8 mouse cellular contexts compared by ENCODE assay signal in the genomic region with DNA sequence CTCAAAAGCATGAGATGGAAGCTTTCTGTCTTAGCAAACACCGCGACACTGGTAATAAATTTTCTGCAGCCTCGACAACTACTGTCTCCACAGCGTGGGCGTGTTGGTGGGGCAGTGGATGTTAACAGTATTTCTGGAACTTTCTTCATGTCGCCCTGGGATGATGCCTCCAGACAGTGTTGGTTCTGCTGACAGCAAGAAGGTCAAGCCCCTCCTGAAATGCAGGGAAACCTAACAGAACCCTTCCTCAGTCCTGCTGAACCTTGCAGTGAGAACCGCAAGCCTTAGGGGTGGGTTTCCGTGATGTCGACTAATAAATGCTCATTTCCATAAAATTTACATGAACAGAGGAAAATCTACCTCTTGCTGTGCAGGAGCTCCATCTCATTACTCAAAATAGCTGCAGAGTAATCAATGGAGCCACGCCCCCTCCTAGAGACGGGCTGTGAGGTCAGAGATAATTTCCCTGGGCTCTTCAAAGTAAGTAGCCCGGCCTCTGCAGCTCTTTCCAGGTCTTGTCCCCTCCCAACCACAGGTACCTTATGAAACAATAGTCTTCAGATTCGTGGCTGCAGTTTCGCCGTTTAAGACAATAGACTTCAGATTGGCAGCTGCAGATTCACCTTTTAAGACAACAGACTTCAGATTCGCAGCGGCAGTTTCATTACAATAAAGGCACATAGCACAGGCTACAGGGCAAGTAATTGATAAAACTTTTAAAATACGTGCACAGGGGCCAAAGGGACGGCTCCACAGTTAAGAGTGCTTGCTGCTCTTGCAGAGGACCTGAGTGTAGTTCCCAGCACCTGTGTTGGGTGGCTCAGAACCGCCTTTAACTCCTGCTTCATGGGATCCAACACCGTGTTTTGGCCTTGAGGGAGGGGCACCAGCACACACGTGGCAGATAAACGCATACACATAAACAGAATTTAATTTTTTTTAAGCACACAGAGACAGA.
A peak's percentile ranks its signal among the peaks of the same experiment; 100 is the strongest.
DNase-seq lines count a peak whose midpoint lies in the region; ATAC-seq and TF ChIP-seq lines count a peak whose summit lies in the region.

No protein-coding gene starts in this region.

- no peak for TF ChIP-seq POLR2A in olfactory bulb, adult 2 months (IDR thresholded peaks at IDR 0.05; ENCODE audit: insufficient read depth, low read depth, low read length)

- ATAC-seq in heart, embryonic 14.5 days (ENCODE audit: insufficient number of reproducible peaks, insufficient read depth, low FRiP score, low read depth): no peak
- ATAC-seq in kidney, postnatal 0 days (replicated peaks; ENCODE audit: low FRiP score, low read depth): no peak; the same call in 1 of the 2 replicates
- peak; percentile 64 for ATAC-seq in liver, postnatal 0 days
- no peak for ATAC-seq in activated CD4-positive, CD25-positive, alpha-beta regulatory T cell, adult 4 months

- H3K4me2 ChIP-seq in heart, embryonic 14.5 days (ENCODE audit: low read length): peak overlapping the region; percentile 68
- H3K4me2 ChIP-seq in kidney, postnatal 0 days (ENCODE audit: low read length): peak overlapping the region; percentile 56
- H3K4me2 ChIP-seq in liver, postnatal 0 days (ENCODE audit: low read depth, low read length): peak overlapping the region; percentile 42

- H3K27me3 ChIP-seq in heart, embryonic 14.5 days (ENCODE audit: control insufficient read depth, insufficient read depth, low read length): no peaks in the 10 kb centered on the region; the same call in 1 of the 2 replicates
- H3K27me3 ChIP-seq in kidney, postnatal 0 days (ENCODE audit: insufficient read depth, low read length): no peaks in the 10 kb centered on the region
- no peaks in the 10 kb centered on the region for H3K27me3 ChIP-seq in liver, postnatal 0 days (ENCODE audit: insufficient read depth, low read length)

- TF ChIP-seq EP300 in liver, postnatal 0 days (IDR thresholded peaks at IDR 0.05; ENCODE audit: low read depth): no peak

- WGBS in heart, embryonic 14.5 days: 50% methylated on average over 23 of the region's 23 CpGs
- 37% methylated on average over 23 of the region's 23 CpGs for WGBS in kidney, postnatal 0 days
- WGBS in liver, postnatal 0 days (ENCODE audit: insufficient replicate concordance): 48% methylated on average over 23 of the region's 23 CpGs
- WGBS in olfactory bulb, adult 2 months: 48% methylated on average over 23 of the region's 23 CpGs

- no peaks in the 10 kb centered on the region for H3K9me3 ChIP-seq in heart, embryonic 14.5 days (ENCODE audit: control insufficient read depth, low read length)
- H3K9me3 ChIP-seq in kidney, postnatal 0 days (replicated peaks; ENCODE audit: low read length): no peaks in the 10 kb centered on the region
- no peaks in the 10 kb centered on the region for H3K9me3 ChIP-seq in liver, postnatal 0 days (ENCODE audit: low read length)

- H3K9ac ChIP-seq in heart, embryonic 14.5 days (ENCODE audit: low read length): peak overlapping the region; percentile 57; the same call in 1 of the 2 replicates
- H3K9ac ChIP-seq in kidney, postnatal 0 days (ENCODE audit: low read depth, low read length): peak overlapping the region; percentile 47; the same call in 1 of the 2 replicates
- H3K9ac ChIP-seq in liver, postnatal 0 days (replicated peaks): no peak overlapping the region

- H3K4me3 ChIP-seq in heart, embryonic 14.5 days (ENCODE audit: control insufficient read depth in 1 of 2, insufficient read depth in 1 of 2, low read depth in 1 of 2, low read length in 2 of 2): peak overlapping the region; percentile 38 to 42
- peak overlapping the region; percentile 27 for H3K4me3 ChIP-seq in kidney, postnatal 0 days (replicated peaks; ENCODE audit: low read depth, low read length)
- H3K4me3 ChIP-seq in liver, postnatal 0 days (ENCODE audit: low read depth, low read length): 0 out of 2 replicates have a peak overlapping the region, but pooled peaks have one; percentile 0
- H3K4me3 ChIP-seq in olfactory bulb, adult 2 months (ENCODE audit: insufficient read depth, low read depth, low read length): peak overlapping the region; percentile 16; the same call in 1 of the 2 replicates

- no peak overlapping the region for H3K27ac ChIP-seq in heart, embryonic 14.5 days (replicated peaks in 1 of 2; ENCODE audit: control insufficient read depth in 1 of 2, insufficient read depth in 1 of 2, low read depth in 2 of 2, low read length in 2 of 2)
- no peak overlapping the region for H3K27ac ChIP-seq in kidney, postnatal 0 days
- no peak overlapping the region for H3K27ac ChIP-seq in liver, postnatal 0 days (ENCODE audit: low read depth)
- H3K27ac ChIP-seq in olfactory bulb, adult 2 months (ENCODE audit: insufficient read depth, low read depth, low read length): no peak overlapping the region

- peaks cover 3 to 5% of the 10 kb centered on the region in 2 experiments; a peak in 2 of 4 replicates for H3K4me1 ChIP-seq in heart, embryonic 14.5 days (ENCODE audit: control insufficient read depth in 2 of 2, insufficient read depth in 2 of 2, low read length in 2 of 2)
- H3K4me1 ChIP-seq in kidney, postnatal 0 days (replicated peaks; ENCODE audit: insufficient read depth, low read length): 0 out of 2 replicates have a peak, but pooled peaks cover 7% of the 10 kb centered on the region
- peaks cover 12% of the 10 kb centered on the region; the same call in 1 of the 2 replicates for H3K4me1 ChIP-seq in liver, postnatal 0 days (ENCODE audit: insufficient read depth)
- H3K4me1 ChIP-seq in olfactory bulb, adult 2 months (ENCODE audit: control insufficient read depth, insufficient read depth, low read length): peaks cover 3% of the 10 kb centered on the region; the same call in 1 of the 2 replicates

- H3K36me3 ChIP-seq in heart, embryonic 14.5 days (ENCODE audit: control insufficient read depth, insufficient read depth, low read length): no peaks in the 10 kb centered on the region
- no peaks in the 10 kb centered on the region for H3K36me3 ChIP-seq in kidney, postnatal 0 days (ENCODE audit: insufficient read depth, low read length)
- H3K36me3 ChIP-seq in liver, postnatal 0 days (replicated peaks; ENCODE audit: insufficient read depth, low read length): no peaks in the 10 kb centered on the region

- DNase-seq in urinary bladder, postnatal 25 days (ENCODE audit: low spot score): peak; percentile 23
- DNase-seq in urinary bladder, postnatal 10 days (ENCODE audit: low spot score): no peak
- peak; percentile 89 for DNase-seq in embryo, embryonic 10.5 days (ENCODE audit: low spot score)
- peak; percentile 81 for DNase-seq in kidney, postnatal 0 days (ENCODE audit: low spot score)
- DNase-seq in liver, postnatal 0 days: peak; percentile 54

- no peak for TF ChIP-seq CTCF in kidney, postnatal 0 days (IDR thresholded peaks at IDR 0.05; ENCODE audit: low read depth)
- no peak for TF ChIP-seq CTCF in liver, postnatal 0 days (IDR thresholded peaks at IDR 0.05; ENCODE audit: low read depth)
- TF ChIP-seq CTCF in olfactory bulb, adult 2 months (IDR thresholded peaks at IDR 0.05; ENCODE audit: insufficient read depth, low read depth, low read length): no peak
